Mouse (Mus musculus): ENCODE results near the gene Rprd1b. TPM values are rescaled to one million over a fixed set of nuclear protein-coding genes. Genes with fewer than 3 reads are reported as not detected.

Gene Rprd1b
- 34.8 and 37.7 TPM in 2 replicates for polyA plus RNA-seq (2012)

GRCm38 (mm10) chr2:158028354-158028863 is at the start of gene Rprd1b, which contains the start of gene Tti1:
TSS of gene Rprd1b (plus strand) at chr2:158028497.
TSS of gene Tti1 (minus strand) at chr2:158028433.

DNA sequence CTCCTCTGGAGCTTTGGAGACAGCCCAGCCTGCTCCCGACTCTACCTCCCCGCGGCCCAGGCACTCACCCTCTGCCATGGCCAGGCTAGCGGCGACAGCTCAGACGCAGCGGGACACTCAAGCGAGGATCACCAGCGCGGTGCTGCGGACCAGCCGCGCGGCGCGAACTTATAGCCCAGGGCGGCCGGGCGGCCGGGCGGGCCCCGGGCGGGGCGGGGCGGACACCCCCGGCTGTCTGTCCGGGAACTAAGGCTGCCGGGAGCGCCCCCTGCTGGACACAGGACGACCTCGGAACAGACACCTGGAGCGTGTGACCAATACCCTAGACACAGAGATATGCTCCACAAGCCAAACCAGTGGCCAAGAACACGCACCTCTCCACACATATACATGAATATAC is 117.9 kb downstream of the Rprd1b start, which contains the start of gene Tgm2:
Gene Tgm2 (minus strand): TSS at position 214 of the 400 bp plus-strand sequence.

Other genes with a start within 250 kb of the Rprd1b start
- not detected in 2 replicates for gene Vstm2l, start 113.8 kb upstream of the Rprd1b start, polyA plus RNA-seq (2012)
- 5.3 and 5.8 TPM in 2 replicates for gene Tti1, start 64 bp upstream of the Rprd1b start, polyA plus RNA-seq (2012)
- gene Tgm2, start 117.9 kb downstream of the Rprd1b start, polyA plus RNA-seq (2012) = 10.0 and 20.0 TPM in 2 replicates
- 0.03 and 0.04 TPM in 2 replicates for gene D630003M21Rik, start 200.7 kb downstream of the Rprd1b start, polyA plus RNA-seq (2012)
- 0.10 TPM in 1 of 2 replicates, not detected in the other for gene Bpi, start 229.6 kb downstream of the Rprd1b start, polyA plus RNA-seq (2012)